Mouse (Mus musculus): ENCODE results near the gene Ap5z1. TPM values are rescaled to one million over a fixed set of nuclear protein-coding genes. Genes with fewer than 3 reads are reported as not detected.

Ap5z1 gene
- total RNA-seq, 2 experiments from 2014 or later: 19.7 to 31.9 TPM

DNA sequence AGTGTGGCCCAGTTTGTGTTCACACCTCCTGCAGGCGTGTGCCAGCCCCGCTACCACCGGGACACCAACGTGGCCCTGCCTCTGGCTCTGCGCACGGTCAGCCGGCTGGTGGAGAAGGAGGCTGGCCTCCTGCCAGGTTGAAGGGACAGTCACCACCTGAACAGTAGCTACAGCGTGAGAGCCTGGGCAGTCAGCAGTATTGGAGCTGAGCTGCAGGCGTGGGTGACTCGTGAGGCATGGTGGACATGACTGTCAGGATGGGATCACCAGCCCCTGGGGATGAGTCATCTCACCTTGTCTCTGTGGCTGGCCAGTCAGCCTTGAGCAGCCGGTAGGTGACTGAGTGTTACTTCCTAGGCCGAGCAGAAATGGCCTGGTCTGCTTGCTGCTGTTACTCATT, 13.6 kb downstream of the Ap5z1 start:
- DNase-seq: no peak

DNA sequence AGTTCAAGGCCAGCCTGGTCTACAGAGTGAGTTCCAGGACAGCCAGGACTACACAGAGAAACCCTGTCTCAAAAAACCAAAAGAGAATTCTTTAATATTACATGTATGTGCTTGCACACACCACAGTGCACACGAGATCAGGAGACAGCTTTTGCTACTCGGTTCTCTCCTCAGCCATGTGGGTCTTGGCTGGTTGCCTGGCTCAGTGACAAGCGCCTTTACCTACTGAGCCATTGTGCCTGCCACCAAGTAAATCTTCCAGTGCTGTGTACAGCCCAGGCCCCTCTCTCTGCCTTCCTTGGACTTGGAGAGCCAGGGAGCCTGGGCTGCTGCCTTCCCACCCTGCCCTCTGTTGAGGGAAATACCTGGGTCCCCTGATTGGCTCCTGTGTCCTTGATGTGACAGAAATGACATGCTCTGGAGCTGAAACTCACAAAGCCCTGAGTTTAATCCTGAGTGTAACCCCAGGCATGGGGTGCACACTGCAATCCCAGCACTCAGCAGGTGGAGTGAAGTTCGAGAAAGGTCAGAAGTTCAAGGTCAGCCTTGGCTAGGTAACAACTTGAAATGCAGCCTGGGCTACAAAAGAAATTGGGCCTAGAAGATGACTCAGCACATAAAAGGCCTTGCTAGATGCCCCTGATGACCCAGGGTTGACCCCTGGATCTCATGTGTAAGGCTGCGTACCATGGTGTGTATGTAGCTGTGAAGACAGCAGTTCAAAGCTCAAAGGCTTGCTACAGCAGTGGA, 14.3 kb downstream of the Ap5z1 start:
- no peak for DNase-seq

DNA sequence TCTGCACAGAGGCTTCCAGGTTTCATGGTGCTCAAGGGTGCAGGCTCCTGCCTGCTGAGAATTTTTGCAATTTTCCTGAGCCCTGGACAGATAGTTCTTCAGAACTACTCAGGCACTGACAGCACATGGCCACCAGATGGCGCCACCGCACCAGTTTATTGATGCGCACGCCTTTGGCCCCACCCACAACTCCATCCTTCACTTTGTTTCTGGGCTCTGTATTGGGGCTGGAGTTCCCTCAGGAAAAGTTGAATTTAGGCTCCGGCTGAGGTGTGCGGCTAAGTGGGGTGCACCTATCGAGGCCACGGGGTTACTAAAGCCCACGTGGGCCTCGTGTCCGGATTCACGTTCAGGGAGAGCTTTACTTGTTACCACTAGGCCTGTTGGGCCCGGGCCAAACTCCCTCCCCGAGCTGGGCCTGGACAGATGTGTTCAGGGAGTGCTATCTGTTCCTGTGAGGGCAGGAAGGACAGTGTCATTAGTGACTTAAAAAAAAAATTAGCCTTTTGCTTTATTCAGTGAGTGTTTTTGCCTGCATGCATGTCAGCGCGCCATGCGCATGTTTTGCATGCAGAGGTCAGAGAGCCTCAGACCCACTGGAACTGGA, 15.2 kb downstream of the Ap5z1 start:
- DNase-seq: peak; percentile 73 to 74

- no peak for DNase-seq
Measured at GRCm38 (mm10) chr5:142482512-142482911, 18.8 kb downstream of the Ap5z1 start.

GRCm38 (mm10) chr5:142483581-142483980, 19.8 kb downstream of the Ap5z1 start:
- no peak for DNase-seq

GRCm38 (mm10) chr5:142486654-142487053, 22.9 kb downstream of the Ap5z1 start:
- no peak for DNase-seq

GRCm38 (mm10) chr5:142489955-142490707, 26.4 kb downstream of the Ap5z1 start:
- no peak for DNase-seq

- DNase-seq: no peak
Measured at GRCm38 (mm10) chr5:142493307-142493706, 29.6 kb downstream of the Ap5z1 start.

GRCm38 (mm10) chr5:142495321-142496096, 31.8 kb downstream of the Ap5z1 start:
- DNase-seq: no peak

DNA sequence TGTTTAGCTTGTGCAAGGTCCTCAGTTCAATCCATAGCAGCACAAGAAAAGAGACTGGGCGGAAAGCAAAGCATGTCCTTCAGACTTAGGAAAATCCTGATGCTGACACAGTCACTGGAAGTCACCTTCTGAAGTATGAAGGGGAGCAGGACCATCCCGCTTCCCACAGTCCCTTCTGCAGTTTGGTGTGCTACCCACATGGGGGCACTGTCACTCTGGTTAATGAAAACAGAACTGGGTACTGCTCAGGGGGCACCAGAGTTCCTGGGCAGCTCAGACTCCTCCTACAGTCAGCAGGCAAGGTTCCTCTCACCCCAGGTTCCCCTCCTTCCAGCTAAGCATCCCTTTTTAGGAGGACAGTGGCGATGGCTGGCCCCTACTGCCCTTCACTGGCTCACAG, 35.2 kb downstream of the Ap5z1 start:
- peak in 1 of 2 experiments; percentile 51 for DNase-seq

GRCm38 (mm10) chr5:142500918-142501317, 37.2 kb downstream of the Ap5z1 start:
- no peak for DNase-seq

DNA sequence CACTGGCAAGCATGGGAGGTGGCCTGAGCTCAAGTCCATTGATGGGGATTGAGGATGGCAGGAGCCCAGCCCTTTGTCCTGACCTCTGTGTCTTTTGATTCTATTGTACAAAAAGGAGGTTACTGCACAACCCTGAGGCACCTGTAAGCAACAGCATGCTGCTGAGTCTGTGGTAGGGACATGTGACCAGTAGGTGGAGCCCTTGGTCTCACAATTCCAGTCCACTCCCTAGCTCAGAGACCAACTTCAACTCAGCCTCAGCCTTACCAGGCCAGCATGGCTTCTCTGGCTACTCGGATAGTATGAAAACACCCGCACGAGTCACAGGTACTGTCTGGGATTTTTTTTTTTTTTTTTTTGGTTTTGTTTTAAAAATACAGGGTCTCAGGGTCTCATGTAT, 38.7 kb downstream of the Ap5z1 start:
- peak; percentile 76 to 78 for DNase-seq

DNA sequence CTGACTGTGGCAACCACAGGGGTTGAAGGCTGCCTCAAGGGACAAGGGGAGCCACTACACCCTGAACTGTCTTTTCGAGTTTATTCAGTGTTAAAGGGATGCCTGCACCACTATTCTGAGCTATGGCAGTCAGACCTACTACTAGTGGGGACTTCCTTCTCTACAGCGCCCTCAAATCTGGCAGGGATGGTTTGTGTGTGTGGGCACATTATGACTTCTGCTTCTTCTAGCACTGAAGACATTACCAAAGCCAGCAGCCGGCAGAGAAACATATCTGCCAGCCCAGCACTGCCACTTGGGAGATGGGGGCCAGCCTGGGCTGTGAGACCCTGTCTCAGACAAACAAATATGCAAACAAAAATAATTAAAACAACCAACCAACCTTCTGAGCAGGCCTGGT, 40.4 kb downstream of the Ap5z1 start:
- no peak for DNase-seq

DNA sequence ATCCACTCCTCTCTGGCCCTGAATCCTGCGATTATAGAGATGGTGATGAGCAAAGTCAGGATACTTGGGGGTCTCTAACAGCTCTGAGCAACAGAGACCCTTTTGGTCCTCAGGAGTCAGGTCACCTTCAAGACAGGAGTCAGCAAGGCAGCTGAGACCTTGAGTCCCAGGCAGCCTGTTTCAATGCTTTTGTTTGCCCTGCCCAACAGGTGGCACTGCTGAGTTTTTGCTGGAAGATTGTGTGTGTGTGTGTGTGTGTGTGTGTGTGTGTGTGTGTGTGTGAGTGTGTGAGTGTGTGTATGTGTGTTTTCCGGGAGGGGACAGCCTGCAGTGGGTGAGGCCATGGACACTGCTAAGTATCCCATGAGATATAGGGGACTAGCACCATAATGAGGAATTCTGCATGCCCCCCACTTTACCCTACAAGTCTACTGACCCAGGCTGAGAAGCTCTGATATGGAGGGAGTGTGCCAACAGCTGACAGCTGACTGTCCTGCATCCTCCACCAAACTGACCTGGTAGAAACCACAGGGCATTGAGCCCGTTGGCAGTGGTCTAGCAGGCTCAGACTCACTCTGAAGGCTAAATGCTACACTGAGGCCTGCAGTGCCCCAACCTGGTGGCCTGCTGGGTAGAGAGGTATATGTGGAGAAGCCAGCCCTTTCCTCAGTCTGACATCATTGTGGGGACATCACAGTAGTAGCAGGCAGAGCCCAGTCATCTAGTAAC, 42.1 kb downstream of the Ap5z1 start:
- no peak for DNase-seq

GRCm38 (mm10) chr5:142509141-142510060, 45.7 kb downstream of the Ap5z1 start:
- no peak for DNase-seq

DNA sequence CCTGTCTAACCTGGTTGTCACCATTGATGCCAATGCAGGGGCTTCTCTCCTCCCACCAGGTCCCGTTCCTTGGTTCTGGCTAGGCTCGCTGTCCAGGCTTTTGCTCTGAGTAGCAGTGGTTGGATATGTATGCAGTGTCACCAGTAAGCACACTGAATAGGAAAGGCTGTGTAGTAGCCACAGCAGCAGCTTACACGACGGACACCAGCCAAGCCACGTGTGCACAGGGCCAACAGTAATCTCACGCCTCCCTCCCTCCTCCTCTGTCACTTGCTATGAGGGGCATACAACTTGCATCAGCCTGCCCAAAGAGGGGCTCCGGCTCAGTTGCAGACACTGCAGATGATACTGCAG, 46.3 kb downstream of the Ap5z1 start:
- DNase-seq: no peak

GRCm38 (mm10) chr5:142512112-142512511, 48.4 kb downstream of the Ap5z1 start:
- no peak for DNase-seq

- DNase-seq: no peak
Measured at GRCm38 (mm10) chr5:142518973-142519372, 55.2 kb downstream of the Ap5z1 start.

GRCm38 (mm10) chr5:142520360-142520759, 56.6 kb downstream of the Ap5z1 start:
- DNase-seq: no peak

DNA sequence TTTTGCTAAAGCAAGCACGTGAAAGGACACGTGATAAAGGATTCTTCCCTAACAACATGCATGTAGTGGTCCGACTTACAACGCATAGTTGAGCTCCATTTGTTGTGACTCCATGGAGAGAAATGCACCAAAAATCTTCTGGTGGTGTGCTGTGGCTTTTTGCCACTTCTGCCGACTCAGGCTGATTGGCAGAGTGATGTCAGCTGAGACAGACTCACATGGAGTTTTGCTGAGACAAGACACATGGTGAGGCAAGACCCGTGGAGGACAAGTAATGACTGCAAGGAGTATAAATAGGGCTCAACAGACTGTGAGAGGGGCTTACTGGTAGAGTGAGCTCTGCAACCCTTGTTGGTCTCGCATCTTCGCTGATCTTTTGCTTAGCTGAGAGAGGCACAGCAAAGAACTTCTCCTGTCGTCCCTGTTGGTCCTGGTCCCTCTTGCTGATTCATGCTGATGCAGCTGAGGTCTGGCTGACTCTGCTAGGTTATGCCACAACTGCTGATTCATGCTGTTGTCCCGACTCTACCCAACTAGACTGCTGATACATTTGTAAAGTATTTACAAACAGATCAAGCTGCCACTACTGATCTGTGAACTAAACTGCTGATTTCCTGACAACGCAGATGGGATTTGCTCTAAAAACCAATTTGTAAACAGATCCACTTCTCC, 57.6 kb downstream of the Ap5z1 start:
- DNase-seq: no peak

Measured in layer of hippocampus, postnatal 36 days (tissue).